Mouse (Mus musculus): ENCODE measurements around the gene Gm5431. TPM values are rescaled to one million over a fixed set of nuclear protein-coding genes. Genes with fewer than 3 reads are reported as not detected.
A peak's percentile ranks its signal among the peaks of the same experiment; 100 is the strongest.
"Not testable (repeated sequence)": the region's sequence is repeated elsewhere in the genome, so short reads cannot be mapped to it uniquely, and the experiment has no call there.

Gm5431 gene
- polyA plus RNA-seq, 1 experiment from 2014 or later: 0.13 TPM

DNA sequence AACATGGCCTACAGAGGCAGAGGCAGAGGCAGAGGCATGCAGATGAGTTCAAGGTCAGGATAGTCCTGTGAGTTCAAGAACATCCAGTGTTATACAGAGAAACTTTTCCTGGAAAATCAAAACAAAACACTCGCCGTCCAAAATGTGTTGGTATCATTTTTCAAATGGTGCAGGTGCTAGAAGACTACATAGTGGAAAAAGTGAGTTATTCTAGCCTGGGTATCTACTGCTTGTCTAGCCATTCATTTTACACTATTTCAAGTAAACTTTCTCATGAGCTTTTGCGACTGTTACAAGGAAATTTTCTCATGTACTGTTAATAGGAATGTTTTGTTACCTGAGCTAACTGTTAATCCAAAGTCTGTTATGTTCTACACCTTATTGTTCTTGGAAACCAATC, 16.4 kb upstream of the Gm5431 start:
- H3K36me3 ChIP-seq (ENCODE audit: control insufficient read depth, insufficient read depth, low read length): no peaks in the 10 kb centered on the region
- no peak overlapping the region for H3K27ac ChIP-seq (ENCODE audit: low read depth, low read length)
- no peak overlapping the region for H3K4me3 ChIP-seq (ENCODE audit: low read depth, low read length)
- H3K4me1 ChIP-seq (ENCODE audit: control insufficient read depth, insufficient read depth, low read length): no peaks in the 10 kb centered on the region
- H3K27me3 ChIP-seq (replicated peaks; ENCODE audit: control insufficient read depth, insufficient read depth, low read length): no peaks in the 10 kb centered on the region
- H3K4me2 ChIP-seq (ENCODE audit: low read length): no peak overlapping the region
- DNase-seq (ENCODE audit: low spot score) (no peak), ATAC-seq (no peak)
- no peak overlapping the region for H3K9ac ChIP-seq (ENCODE audit: low read length)
- H3K9me3 ChIP-seq (replicated peaks; ENCODE audit: control insufficient read depth, low read length): no peaks in the 10 kb centered on the region
- WGBS: 94% methylated on average over 3 of the region's 3 CpGs

GRCm38 (mm10) chr11:48913611-48914010, 11.6 kb upstream of the Gm5431 start:
- DNase-seq (ENCODE audit: low spot score) (no peak), ATAC-seq (no peak)
- Histone ChIP-seq H3K4me1 (ENCODE audit: control insufficient read depth, insufficient read depth, low read length) (no peaks in the 10 kb centered on the region), H3K27me3 (replicated peaks; ENCODE audit: control insufficient read depth, insufficient read depth, low read length) (no peaks in the 10 kb centered on the region), H3K4me2 (ENCODE audit: low read length) (no peak overlapping the region), H3K9me3 (replicated peaks; ENCODE audit: control insufficient read depth, low read length) (no peaks in the 10 kb centered on the region), H3K36me3 (ENCODE audit: control insufficient read depth, insufficient read depth, low read length) (no peaks in the 10 kb centered on the region), H3K9ac (ENCODE audit: low read length) (no peak overlapping the region), H3K4me3 (ENCODE audit: low read depth, low read length) (no peak overlapping the region), H3K27ac (ENCODE audit: low read depth, low read length) (no peak overlapping the region)
- WGBS: 96% methylated on average over 1 of the region's 1 CpGs

- ATAC-seq (no peak), DNase-seq (ENCODE audit: low spot score) (no peak)
- H3K27ac ChIP-seq (ENCODE audit: low read depth, low read length): no peak overlapping the region
- no peaks in the 10 kb centered on the region for H3K36me3 ChIP-seq (ENCODE audit: control insufficient read depth, insufficient read depth, low read length)
- 43% methylated on average over 1 of the region's 1 CpGs for WGBS
- H3K4me2 ChIP-seq (ENCODE audit: low read length): no peak overlapping the region
- no peak overlapping the region for H3K4me3 ChIP-seq (ENCODE audit: low read depth, low read length)
- no peak overlapping the region for H3K9ac ChIP-seq (ENCODE audit: low read length)
- no peaks in the 10 kb centered on the region for H3K9me3 ChIP-seq (replicated peaks; ENCODE audit: control insufficient read depth, low read length)
- no peaks in the 10 kb centered on the region for H3K27me3 ChIP-seq (replicated peaks; ENCODE audit: control insufficient read depth, insufficient read depth, low read length)
- H3K4me1 ChIP-seq (ENCODE audit: control insufficient read depth, insufficient read depth, low read length): no peaks in the 10 kb centered on the region
Observed at GRCm38 (mm10) chr11:48908459-48908858, 6.4 kb upstream of the Gm5431 start.

GRCm38 (mm10) chr11:48901567-48901930, 465 bp downstream of the Gm5431 start:
- H3K4me3 ChIP-seq (ENCODE audit: low read depth, low read length); H3K9me3 ChIP-seq (replicated peaks; ENCODE audit: control insufficient read depth, low read length); DNase-seq (ENCODE audit: low spot score); H3K27me3 ChIP-seq (replicated peaks; ENCODE audit: control insufficient read depth, insufficient read depth, low read length); H3K4me1 ChIP-seq (ENCODE audit: control insufficient read depth, insufficient read depth, low read length); ATAC-seq; H3K27ac ChIP-seq (ENCODE audit: low read depth, low read length); H3K36me3 ChIP-seq (ENCODE audit: control insufficient read depth, insufficient read depth, low read length); H3K9ac ChIP-seq (ENCODE audit: low read length); H3K4me2 ChIP-seq (ENCODE audit: low read length): not testable (repeated sequence)
- 90% methylated on average over 1 of the region's 1 CpGs for WGBS

DNA sequence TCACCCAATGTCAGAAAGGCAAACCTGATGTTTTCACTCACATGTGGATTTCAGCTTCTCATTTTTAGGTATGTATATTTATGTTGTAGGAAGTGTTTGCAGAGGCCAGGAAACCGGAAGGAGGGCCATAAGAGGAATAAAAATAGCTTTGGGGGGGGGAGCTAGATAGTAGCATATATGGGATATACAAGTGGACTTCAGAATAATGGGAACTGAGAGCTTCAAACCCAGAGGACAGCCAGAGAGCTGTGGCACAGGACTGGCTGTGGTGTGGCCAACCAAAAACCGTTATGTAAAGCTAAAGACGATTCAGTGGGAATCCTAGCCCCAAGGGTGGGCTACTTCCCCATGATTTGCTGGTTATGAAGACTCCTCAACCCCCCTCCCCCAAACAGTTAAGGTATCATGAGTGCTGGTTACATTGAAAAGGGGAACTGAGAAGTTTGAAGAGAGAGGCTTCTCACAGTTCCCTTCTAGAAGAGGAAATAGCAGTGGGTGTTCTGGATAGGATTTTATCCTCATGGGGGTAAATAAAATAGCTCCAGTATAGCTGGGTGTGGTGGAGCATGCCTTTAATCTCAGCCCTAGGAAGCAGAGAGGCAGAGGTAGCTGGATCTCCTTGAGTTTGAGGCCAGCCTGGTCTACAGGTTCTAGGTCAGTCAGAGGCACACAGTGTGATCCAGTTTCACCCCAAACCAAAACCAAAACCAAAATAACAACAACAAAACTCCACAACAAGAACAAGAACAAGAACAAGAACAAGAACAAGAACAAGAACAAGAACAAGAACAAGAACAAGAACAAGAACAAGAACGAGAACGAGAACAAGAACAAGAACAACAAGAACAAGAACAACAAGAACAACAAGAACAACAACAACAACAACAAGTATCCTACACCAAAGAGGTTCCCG, 1.1 kb downstream of the Gm5431 start:
- not testable (repeated sequence) for ATAC-seq; H3K9ac ChIP-seq (ENCODE audit: low read length); H3K4me3 ChIP-seq (ENCODE audit: low read depth, low read length); H3K27me3 ChIP-seq (replicated peaks; ENCODE audit: control insufficient read depth, insufficient read depth, low read length); H3K9me3 ChIP-seq (replicated peaks; ENCODE audit: control insufficient read depth, low read length); DNase-seq (ENCODE audit: low spot score); H3K4me2 ChIP-seq (ENCODE audit: low read length); H3K27ac ChIP-seq (ENCODE audit: low read depth, low read length); H3K36me3 ChIP-seq (ENCODE audit: control insufficient read depth, insufficient read depth, low read length); H3K4me1 ChIP-seq (ENCODE audit: control insufficient read depth, insufficient read depth, low read length)
- WGBS: 85% methylated on average over 6 of the region's 6 CpGs

GRCm38 (mm10) chr11:48898812-48899431, 3.1 kb downstream of the Gm5431 start:
- H3K4me2 ChIP-seq (ENCODE audit: low read length): no peak overlapping the region
- WGBS: 70% methylated on average over 2 of the region's 2 CpGs
- H3K9ac ChIP-seq (ENCODE audit: low read length): no peak overlapping the region
- no peak for DNase-seq (ENCODE audit: low spot score)
- no peaks in the 10 kb centered on the region for H3K36me3 ChIP-seq (ENCODE audit: control insufficient read depth, insufficient read depth, low read length)
- no peak overlapping the region for H3K27ac ChIP-seq (ENCODE audit: low read depth, low read length)
- no peaks in the 10 kb centered on the region for H3K9me3 ChIP-seq (replicated peaks; ENCODE audit: control insufficient read depth, low read length)
- H3K4me1 ChIP-seq (ENCODE audit: control insufficient read depth, insufficient read depth, low read length): no peaks in the 10 kb centered on the region
- H3K27me3 ChIP-seq (replicated peaks; ENCODE audit: control insufficient read depth, insufficient read depth, low read length): no peaks in the 10 kb centered on the region
- H3K4me3 ChIP-seq (ENCODE audit: low read depth, low read length): no peak overlapping the region
- no peak for ATAC-seq

GRCm38 (mm10) chr11:48876680-48877079, 25.3 kb downstream of the Gm5431 start:
- Histone ChIP-seq H3K4me3 (ENCODE audit: low read depth, low read length) (no peak overlapping the region), H3K27ac (ENCODE audit: low read depth, low read length) (no peak overlapping the region), H3K36me3 (ENCODE audit: control insufficient read depth, insufficient read depth, low read length) (no peaks in the 10 kb centered on the region), H3K27me3 (replicated peaks; ENCODE audit: control insufficient read depth, insufficient read depth, low read length) (no peaks in the 10 kb centered on the region), H3K9ac (ENCODE audit: low read length) (no peak overlapping the region), H3K9me3 (replicated peaks; ENCODE audit: control insufficient read depth, low read length) (no peaks in the 10 kb centered on the region), H3K4me2 (ENCODE audit: low read length) (no peak overlapping the region), H3K4me1 (ENCODE audit: control insufficient read depth, insufficient read depth, low read length) (peaks cover under 1% of the 10 kb centered on the region; the same call in 1 of the 2 replicates)
- 93% methylated on average over 1 of the region's 1 CpGs for WGBS
- DNase-seq (ENCODE audit: low spot score) (no peak), ATAC-seq (no peak)

GRCm38 (mm10) chr11:48875343-48875837, 26.6 kb downstream of the Gm5431 start:
- H3K9me3 ChIP-seq (replicated peaks; ENCODE audit: control insufficient read depth, low read length); H3K9ac ChIP-seq (ENCODE audit: low read length); H3K27ac ChIP-seq (ENCODE audit: low read depth, low read length); H3K36me3 ChIP-seq (ENCODE audit: control insufficient read depth, insufficient read depth, low read length); H3K4me3 ChIP-seq (ENCODE audit: low read depth, low read length); H3K27me3 ChIP-seq (replicated peaks; ENCODE audit: control insufficient read depth, insufficient read depth, low read length); DNase-seq (ENCODE audit: low spot score); ATAC-seq; H3K4me1 ChIP-seq (ENCODE audit: control insufficient read depth, insufficient read depth, low read length); H3K4me2 ChIP-seq (ENCODE audit: low read length): not testable (repeated sequence)
- 79% methylated on average over 1 of the region's 1 CpGs for WGBS

GRCm38 (mm10) chr11:48874465-48874864, 27.5 kb downstream of the Gm5431 start:
- DNase-seq (ENCODE audit: low spot score) (peak; percentile 71), ATAC-seq (peak; percentile 62; the same call in 1 of the 2 replicates)
- 0% methylated on average over 4 of the region's 4 CpGs for WGBS
- H3K27me3 ChIP-seq (replicated peaks; ENCODE audit: control insufficient read depth, insufficient read depth, low read length): no peaks in the 10 kb centered on the region
- H3K9me3 ChIP-seq (replicated peaks; ENCODE audit: control insufficient read depth, low read length): no peaks in the 10 kb centered on the region
- no peak overlapping the region for H3K9ac ChIP-seq (ENCODE audit: low read length)
- no peaks in the 10 kb centered on the region for H3K36me3 ChIP-seq (ENCODE audit: control insufficient read depth, insufficient read depth, low read length)
- H3K27ac ChIP-seq (ENCODE audit: low read depth, low read length): no peak overlapping the region
- H3K4me3 ChIP-seq (ENCODE audit: low read depth, low read length): no peak overlapping the region
- no peak overlapping the region for H3K4me2 ChIP-seq (ENCODE audit: low read length)
- H3K4me1 ChIP-seq (ENCODE audit: control insufficient read depth, insufficient read depth, low read length): peaks cover 3% of the 10 kb centered on the region; the same call in 1 of the 2 replicates
